Mouse (Mus musculus): ENCODE measurements at regions not wholly inside any gene's neighbourhood (a gene's known extent, or its start where the extent isn't known, plus 50 kb on each side); places are given as distances from the start of the nearest gene placed in this dataset.

DNA sequence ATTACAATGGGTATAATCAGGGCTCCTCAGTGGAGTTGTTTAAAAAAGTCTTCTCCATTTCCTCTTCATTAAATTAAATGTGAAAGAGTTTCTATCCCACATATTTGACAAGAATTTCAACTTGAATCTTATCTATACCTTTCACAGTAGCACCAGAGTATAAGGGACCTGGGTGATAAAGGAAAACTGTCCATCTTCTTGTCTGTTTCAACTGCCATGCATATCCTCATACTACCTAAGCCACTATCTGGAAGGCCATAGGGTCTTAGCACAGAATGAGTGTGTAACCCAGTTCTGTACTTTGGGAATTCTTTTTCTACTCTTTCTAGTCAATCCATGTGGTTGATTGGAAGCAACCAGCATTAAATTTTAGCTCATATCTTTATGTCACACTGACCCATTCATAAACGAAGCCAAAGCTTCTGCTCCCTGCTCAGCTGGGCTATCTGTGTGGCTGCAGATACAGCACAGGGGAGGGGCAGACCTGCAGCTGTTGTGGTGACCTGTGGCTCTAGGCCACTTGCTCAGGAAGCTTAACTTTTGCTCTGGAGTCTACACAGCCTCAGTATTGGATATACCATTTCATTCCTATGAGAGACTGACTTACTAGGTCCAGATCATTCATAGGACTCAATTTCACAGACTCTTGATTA, 75.8 kb upstream of the Pgr start:
- Histone ChIP-seq H3K27ac (replicated peaks; ENCODE audit: low read depth, low read length) (no peak overlapping the region), H3K4me1 (ENCODE audit: control insufficient read depth, insufficient read depth, low read length) (no peaks in the 10 kb centered on the region), H3K36me3 (ENCODE audit: control insufficient read depth, insufficient read depth, low read length) (no peaks in the 10 kb centered on the region), H3K9ac (ENCODE audit: low read depth, low read length) (no peak overlapping the region), H3K9me3 (ENCODE audit: control insufficient read depth, low read length) (no peaks in the 10 kb centered on the region), H3K4me2 (ENCODE audit: low read depth, low read length) (no peak overlapping the region), H3K27me3 (replicated peaks; ENCODE audit: control insufficient read depth, insufficient read depth, low read length) (no peaks in the 10 kb centered on the region), H3K4me3 (ENCODE audit: low read depth, low read length) (no peak overlapping the region)
- DNase-seq (ENCODE audit: low spot score) (no peak), ATAC-seq (ENCODE audit: low read depth) (no peak)
- WGBS = 27% methylated on average over 1 of the region's 1 CpGs

DNA sequence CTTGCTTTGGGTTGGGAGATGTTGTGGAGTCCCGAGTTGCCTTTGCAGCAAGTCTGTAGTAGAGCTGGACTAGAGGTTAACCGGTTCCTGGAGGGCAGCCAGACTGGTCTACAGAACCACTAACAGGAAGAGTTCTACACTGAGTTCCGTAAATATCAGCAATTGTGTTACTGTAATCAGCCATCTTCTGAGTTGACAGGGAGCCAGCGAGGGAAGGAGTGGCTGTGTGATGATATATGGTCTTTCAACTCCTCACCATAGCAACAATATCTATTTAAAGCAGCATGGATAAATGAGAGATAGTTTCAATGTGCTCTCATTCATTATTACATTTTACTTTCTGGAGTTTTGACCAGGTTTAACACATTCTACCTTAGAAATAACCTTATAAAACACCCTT, 67.5 kb upstream of the Pgr start:
- Histone ChIP-seq H3K9ac (ENCODE audit: low read depth, low read length) (no peak overlapping the region), H3K4me2 (ENCODE audit: low read depth, low read length) (no peak overlapping the region), H3K27ac (replicated peaks; ENCODE audit: low read depth, low read length) (no peak overlapping the region), H3K36me3 (ENCODE audit: control insufficient read depth, insufficient read depth, low read length) (no peaks in the 10 kb centered on the region), H3K4me3 (ENCODE audit: low read depth, low read length) (no peak overlapping the region), H3K9me3 (ENCODE audit: control insufficient read depth, low read length) (no peaks in the 10 kb centered on the region), H3K4me1 (ENCODE audit: control insufficient read depth, insufficient read depth, low read length) (no peaks in the 10 kb centered on the region), H3K27me3 (replicated peaks; ENCODE audit: control insufficient read depth, insufficient read depth, low read length) (no peaks in the 10 kb centered on the region)
- no peak for DNase-seq (ENCODE audit: low spot score)
- ATAC-seq (ENCODE audit: low read depth) = no peak
- 85% methylated on average over 4 of the region's 4 CpGs for WGBS

DNA sequence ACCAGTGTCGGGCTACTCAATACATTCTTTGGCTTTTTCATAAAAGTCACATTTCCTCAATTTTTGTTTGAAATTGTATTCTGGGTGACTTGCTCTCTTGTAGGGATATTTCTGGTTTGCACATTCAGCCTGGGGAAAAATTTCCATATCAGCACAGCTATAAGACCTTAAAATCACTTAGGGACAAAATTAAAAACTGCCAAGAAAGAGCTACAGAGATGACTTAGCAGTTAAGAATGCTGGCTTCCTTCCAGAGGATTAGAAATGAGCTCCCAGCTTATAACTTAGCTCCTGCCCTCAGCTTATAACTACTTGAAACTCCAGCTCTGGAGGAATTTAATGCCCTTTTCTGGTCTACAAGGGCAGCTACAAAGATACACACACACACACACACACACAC, 62.6 kb upstream of the Pgr start:
- no peaks in the 10 kb centered on the region for H3K27me3 ChIP-seq (replicated peaks; ENCODE audit: control insufficient read depth, insufficient read depth, low read length)

DNA sequence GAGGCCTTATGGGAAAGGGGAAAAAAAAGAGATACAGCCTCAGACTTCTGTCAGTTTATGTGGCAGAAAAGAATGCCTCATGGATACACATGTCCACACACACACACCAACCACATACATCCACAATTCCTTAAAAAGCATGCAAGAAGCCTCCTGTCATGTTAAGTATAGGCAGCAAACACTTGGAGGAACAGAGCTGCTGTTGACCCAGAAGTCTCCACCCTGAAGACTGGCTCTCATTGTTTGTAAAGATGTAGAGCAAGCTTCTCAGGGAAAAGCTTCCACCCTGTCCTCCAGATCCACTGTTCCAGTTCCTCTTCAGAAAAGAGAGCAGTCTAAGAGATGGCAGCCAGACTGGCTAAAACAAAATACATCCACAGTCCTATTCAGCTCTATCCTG, 61.3 kb upstream of the Pgr start:
- Histone ChIP-seq H3K4me3 (ENCODE audit: low read depth, low read length) (no peak overlapping the region), H3K9me3 (ENCODE audit: control insufficient read depth, low read length) (no peaks in the 10 kb centered on the region), H3K9ac (ENCODE audit: low read depth, low read length) (no peak overlapping the region), H3K4me2 (ENCODE audit: low read depth, low read length) (no peak overlapping the region), H3K4me1 (ENCODE audit: control insufficient read depth, insufficient read depth, low read length) (no peaks in the 10 kb centered on the region), H3K36me3 (ENCODE audit: control insufficient read depth, insufficient read depth, low read length) (no peaks in the 10 kb centered on the region), H3K27me3 (replicated peaks; ENCODE audit: control insufficient read depth, insufficient read depth, low read length) (no peaks in the 10 kb centered on the region), H3K27ac (replicated peaks; ENCODE audit: low read depth, low read length) (no peak overlapping the region)
- DNase-seq (ENCODE audit: low spot score) (no peak), ATAC-seq (ENCODE audit: low read depth) (no peak)

More for the DNA sequence above, 62.6 kb upstream of the Pgr start:
- no peak overlapping the region for H3K9ac ChIP-seq (ENCODE audit: low read depth, low read length)
- ATAC-seq (ENCODE audit: low read depth) (no peak), DNase-seq (ENCODE audit: low spot score) (peak; percentile 31)
- no peak overlapping the region for H3K4me3 ChIP-seq (ENCODE audit: low read depth, low read length)
- no peaks in the 10 kb centered on the region for H3K9me3 ChIP-seq (ENCODE audit: control insufficient read depth, low read length)
- 64% methylated on average over 1 of the region's 1 CpGs for WGBS
- no peaks in the 10 kb centered on the region for H3K4me1 ChIP-seq (ENCODE audit: control insufficient read depth, insufficient read depth, low read length)
- H3K27ac ChIP-seq (replicated peaks; ENCODE audit: low read depth, low read length) = no peak overlapping the region
- H3K4me2 ChIP-seq (ENCODE audit: low read depth, low read length) = no peak overlapping the region
- H3K36me3 ChIP-seq (ENCODE audit: control insufficient read depth, insufficient read depth, low read length) = no peaks in the 10 kb centered on the region

DNA sequence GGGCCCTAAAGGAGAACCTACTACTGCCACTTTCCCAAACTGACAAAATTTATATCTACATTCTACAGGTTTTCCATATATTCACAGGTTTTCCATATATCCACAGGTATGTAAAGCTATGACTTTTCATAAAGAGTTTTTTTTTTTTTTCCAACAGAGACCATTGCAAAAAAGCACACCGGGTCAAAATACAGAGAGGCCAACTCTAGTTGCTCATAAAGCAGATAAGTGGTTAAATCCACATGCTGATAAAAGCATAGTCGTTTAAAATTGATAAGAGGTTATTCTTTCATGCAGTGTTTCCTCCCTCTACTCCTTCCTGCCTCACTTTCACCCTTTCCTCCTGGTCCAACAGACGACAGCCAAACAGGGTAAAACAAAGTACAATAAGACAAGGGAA, 60.7 kb upstream of the Pgr start:
- WGBS = 78% methylated on average over 3 of the region's 3 CpGs
- Histone ChIP-seq H3K4me1 (ENCODE audit: control insufficient read depth, insufficient read depth, low read length) (no peaks in the 10 kb centered on the region), H3K27ac (replicated peaks; ENCODE audit: low read depth, low read length) (no peak overlapping the region), H3K9ac (ENCODE audit: low read depth, low read length) (no peak overlapping the region), H3K4me3 (ENCODE audit: low read depth, low read length) (no peak overlapping the region), H3K9me3 (ENCODE audit: control insufficient read depth, low read length) (no peaks in the 10 kb centered on the region), H3K4me2 (ENCODE audit: low read depth, low read length) (no peak overlapping the region), H3K27me3 (replicated peaks; ENCODE audit: control insufficient read depth, insufficient read depth, low read length) (no peaks in the 10 kb centered on the region), H3K36me3 (ENCODE audit: control insufficient read depth, insufficient read depth, low read length) (no peaks in the 10 kb centered on the region)
- DNase-seq (ENCODE audit: low spot score) = no peak
- ATAC-seq (ENCODE audit: low read depth) = no peak

Data from embryonic facial prominence, embryonic 14.5 days (tissue).